Mouse (Mus musculus) thymus, adult 18-20 months (tissue): Measurements from ENCODE around the gene Ppp1r13b.

Experiments
- DNase-seq, 2 experiments: peaks; one replicate each; pipeline ENCODE4 v3.0.0; 2022; ENCODE audit warnings: mixed read lengths in 2 of 2

The Ppp1r13b gene

GRCm38 (mm10) chr12:111820708-111821107 is 87.2 kb downstream of the Ppp1r13b start:
- no peak for DNase-seq

GRCm38 (mm10) chr12:111819936-111820335 is 88.0 kb downstream of the Ppp1r13b start:
- no peak for DNase-seq

- DNase-seq, result no peak
Observed at GRCm38 (mm10) chr12:111817991-111818390, 89.9 kb downstream of the Ppp1r13b start.

- no peak for DNase-seq
Observed at GRCm38 (mm10) chr12:111816967-111817366, 90.9 kb downstream of the Ppp1r13b start.

GRCm38 (mm10) chr12:111816528-111816927 is 91.4 kb downstream of the Ppp1r13b start:
- no peak for DNase-seq

- DNase-seq, result no peak
Observed at GRCm38 (mm10) chr12:111814769-111815762, 92.8 kb downstream of the Ppp1r13b start.

GRCm38 (mm10) chr12:111813766-111814617 is 93.9 kb downstream of the Ppp1r13b start, which contains the start of the genes Xrcc3 and Zfyve21:
Gene Xrcc3, minus strand, starts transcription at chr12:111813873.
Gene Zfyve21, plus strand, starts transcription at chr12:111814170.
- peak; percentile 99 for DNase-seq

GRCm38 (mm10) chr12:111813111-111813765 is 94.7 kb downstream of the Ppp1r13b start:
- peak in 1 of 2 experiments; percentile 26 for DNase-seq

- DNase-seq, result no peak
Observed at GRCm38 (mm10) chr12:111812611-111813010, 95.3 kb downstream of the Ppp1r13b start.

GRCm38 (mm10) chr12:111812075-111812474 is 95.8 kb downstream of the Ppp1r13b start:
- no peak for DNase-seq

GRCm38 (mm10) chr12:111809762-111810161 is 98.1 kb downstream of the Ppp1r13b start:
- peak; percentile 57 to 60 for DNase-seq

- DNase-seq, result no peak
Observed at GRCm38 (mm10) chr12:111808775-111809174, 99.1 kb downstream of the Ppp1r13b start.

- DNase-seq, result no peak
Observed at GRCm38 (mm10) chr12:111803538-111803937, 104.4 kb downstream of the Ppp1r13b start.

GRCm38 (mm10) chr12:111800459-111801183 is 107.3 kb downstream of the Ppp1r13b start:
- no peak for DNase-seq

- DNase-seq, result no peak
Observed at GRCm38 (mm10) chr12:111798493-111798892, 109.4 kb downstream of the Ppp1r13b start.

- DNase-seq, result no peak
Observed at GRCm38 (mm10) chr12:111797251-111797650, 110.7 kb downstream of the Ppp1r13b start.

GRCm38 (mm10) chr12:111795180-111795895 is 112.6 kb downstream of the Ppp1r13b start:
- DNase-seq, result no peak

- no peak for DNase-seq
Observed at GRCm38 (mm10) chr12:111794526-111795179, 113.3 kb downstream of the Ppp1r13b start.

- DNase-seq, result no peak
Observed at GRCm38 (mm10) chr12:111794102-111794501, 113.8 kb downstream of the Ppp1r13b start.

- no peak for DNase-seq
Observed at GRCm38 (mm10) chr12:111791474-111792104, 116.3 kb downstream of the Ppp1r13b start.
